Mouse (Mus musculus) forebrain, embryonic 10.5 days (tissue): ENCODE measurements around the gene Bcl6. TPM values are rescaled to one million over a fixed set of nuclear protein-coding genes. Genes with fewer than 3 reads are reported as not detected.

ENCODE experiments used
- DNase-seq: peaks from one replicate; pipeline ENCODE4 v3.0.0-alpha.2; 2017; ENCODE audit warnings: low spot score; ENCODE audit errors: extremely low spot score
- H3K27ac ChIP-seq: fragments of 300-500 bp; sonication (generic); 2 replicates; pipeline ENCODE4 v1.5.1; 2016; ENCODE audit warnings: mild to moderate bottlenecking
- H3K27me3 ChIP-seq: fragments of 300-500 bp; sonication (generic); 2 replicates; pipeline ENCODE4 v1.6.1; 2016; ENCODE audit warnings: mild to moderate bottlenecking; ENCODE audit not compliant: poor library complexity, severe bottlenecking
- H3K36me3 ChIP-seq: fragments of 300-500 bp; sonication (generic); replicated peaks from 2 replicates; pipeline ENCODE4 v1.6.1; 2016; ENCODE audit warnings: mild to moderate bottlenecking, moderate library complexity
- H3K4me1 ChIP-seq: fragments of 300-500 bp; sonication (generic); 2 replicates; pipeline ENCODE4 v1.6.1; 2016
- H3K4me3 ChIP-seq: fragments of 300-500 bp; sonication (generic); 2 replicates; pipeline ENCODE4 v1.5.1; 2016; ENCODE audit warnings: mild to moderate bottlenecking, moderate library complexity
- H3K9me3 ChIP-seq: fragments of 300-500 bp; sonication (generic); 2 replicates; pipeline ENCODE4 v1.6.1; 2016; ENCODE audit warnings: mild to moderate bottlenecking, moderate library complexity
- WGBS: fragments of 180-500 bp; shearing (Covaris S2); methylation state at CpG from one replicate; pipeline ENCODE4 v1.1.7; 2016; 5-methylcytosine and 5-hydroxymethylcytosine counted together
- polyA plus RNA-seq: library from polyadenylated mRNA; unstranded; fragments of >200 nt; fragmentation: Nextera tagmentation; extraction: Ambion mirVana; gene quantifications from 2 replicates; pipeline ENCODE4 v1.2.1, GENCODE M21; 2016

The Bcl6 gene
- polyA plus RNA-seq, 1 experiment from 2014 or later: 0.25 TPM

- 88% methylated on average over 1 of the region's 1 CpGs for WGBS
- no peak overlapping the region for H3K27ac ChIP-seq
- no peak overlapping the region for H3K4me3 ChIP-seq
- H3K4me1 ChIP-seq: no peaks in the 10 kb centered on the region
- no peaks in the 10 kb centered on the region for H3K36me3 ChIP-seq
- no peaks in the 10 kb centered on the region for H3K9me3 ChIP-seq
- no peak for DNase-seq
- no peaks in the 10 kb centered on the region for H3K27me3 ChIP-seq
Observed at GRCm38 (mm10) chr16:23922906-23923305, 65.7 kb downstream of the Bcl6 start.

- Histone ChIP-seq H3K36me3 (no peaks in the 10 kb centered on the region), H3K4me3 (no peak overlapping the region), H3K4me1 (no peaks in the 10 kb centered on the region), H3K27ac (no peak overlapping the region), H3K27me3 (no peaks in the 10 kb centered on the region), H3K9me3 (no peaks in the 10 kb centered on the region)
- 84% methylated on average over 5 of the region's 5 CpGs for WGBS
- peak; percentile 4 for DNase-seq
Observed at GRCm38 (mm10) chr16:23921697-23922096, 67.0 kb downstream of the Bcl6 start.

- WGBS: 86% methylated on average over 2 of the region's 2 CpGs
Observed at GRCm38 (mm10) chr16:23919418-23919817, 69.2 kb downstream of the Bcl6 start.

More at GRCm38 (mm10) chr16:23919418-23919817, 69.2 kb downstream of the Bcl6 start:
- no peak for DNase-seq
- H3K36me3 ChIP-seq: no peaks in the 10 kb centered on the region
- no peak overlapping the region for H3K27ac ChIP-seq
- H3K27me3 ChIP-seq: no peaks in the 10 kb centered on the region
- H3K4me1 ChIP-seq: no peaks in the 10 kb centered on the region
- H3K9me3 ChIP-seq: no peaks in the 10 kb centered on the region
- H3K4me3 ChIP-seq: no peak overlapping the region

Other genes with a start within 250 kb of the Bcl6 start
- 0.68 and 0.95 TPM in 2 replicates for gene Sst, start 97.9 kb downstream of the Bcl6 start, polyA plus RNA-seq
- gene Rtp2, start 56.5 kb downstream of the Bcl6 start, polyA plus RNA-seq: not detected in 2 replicates
- not detected in 2 replicates for gene Gm37419, start 370 bp downstream of the Bcl6 start, polyA plus RNA-seq